Mouse (Mus musculus): ENCODE measurements around the gene Trim80. TPM values are rescaled to one million over a fixed set of nuclear protein-coding genes. Genes with fewer than 3 reads are reported as not detected.
"Not testable (repeated sequence)": the region's sequence is repeated elsewhere in the genome, so short reads cannot be mapped to it uniquely, and the experiment has no call there.

Trim80 gene
- polyA plus RNA-seq, 1 experiment from 2014 or later, result not detected

- Histone ChIP-seq H3K36me3 (no peaks in the 10 kb centered on the region), H3K4me3 (no peak overlapping the region), H3K9me3 (replicated peaks) (no peaks in the 10 kb centered on the region), H3K4me1 (replicated peaks) (peaks cover 31% of the 10 kb centered on the region), H3K4me2 (no peak overlapping the region), H3K9ac (no peak overlapping the region), H3K27ac (no peak overlapping the region), H3K27me3 (no peaks in the 10 kb centered on the region)
- 83% methylated on average over 7 of the region's 7 CpGs for WGBS
- ATAC-seq (replicated peaks; ENCODE audit: insufficient number of reproducible peaks, insufficient read depth, low FRiP score, low read depth), result no peak
These were observed 9.8 kb downstream of the Trim80 start for GRCm38 (mm10) chr11:115450176-115450575.

GRCm38 (mm10) chr11:115451781-115452241 is 11.5 kb downstream of the Trim80 start:
- H3K4me2 ChIP-seq, result no peak overlapping the region
- no peak for ATAC-seq (replicated peaks; ENCODE audit: insufficient number of reproducible peaks, insufficient read depth, low FRiP score, low read depth)
- no peak overlapping the region for H3K9ac ChIP-seq
- no peak overlapping the region for H3K4me3 ChIP-seq
- H3K27me3 ChIP-seq, result no peaks in the 10 kb centered on the region
- no peaks in the 10 kb centered on the region for H3K9me3 ChIP-seq (replicated peaks)
- H3K27ac ChIP-seq, result peak overlapping the region; percentile 31; the same call in 1 of the 2 replicates
- WGBS, result 83% methylated on average over 8 of the region's 8 CpGs
- H3K4me1 ChIP-seq (replicated peaks), result peaks cover 24% of the 10 kb centered on the region
- no peaks in the 10 kb centered on the region for H3K36me3 ChIP-seq

- Histone ChIP-seq H3K27ac (peak overlapping the region; percentile 31; the same call in 1 of the 2 replicates), H3K36me3 (no peaks in the 10 kb centered on the region), H3K9me3 (replicated peaks) (no peaks in the 10 kb centered on the region), H3K27me3 (no peaks in the 10 kb centered on the region), H3K9ac (no peak overlapping the region), H3K4me3 (no peak overlapping the region), H3K4me1 (replicated peaks) (peaks cover 23% of the 10 kb centered on the region), H3K4me2 (no peak overlapping the region)
- ATAC-seq (replicated peaks; ENCODE audit: insufficient number of reproducible peaks, insufficient read depth, low FRiP score, low read depth), result no peak
- WGBS, result 78% methylated on average over 7 of the region's 7 CpGs
These were observed 12.0 kb downstream of the Trim80 start for GRCm38 (mm10) chr11:115452281-115452860.

- WGBS, result 53% methylated on average over 4 of the region's 4 CpGs
- no peak overlapping the region for H3K4me2 ChIP-seq
- H3K9ac ChIP-seq, result no peak overlapping the region
- H3K4me3 ChIP-seq, result no peak overlapping the region
- no peaks in the 10 kb centered on the region for H3K9me3 ChIP-seq (replicated peaks)
- no peaks in the 10 kb centered on the region for H3K36me3 ChIP-seq
- H3K27ac ChIP-seq, result no peak overlapping the region
- H3K27me3 ChIP-seq, result no peaks in the 10 kb centered on the region
- H3K4me1 ChIP-seq (replicated peaks), result peaks cover 20% of the 10 kb centered on the region
- no peak for ATAC-seq (replicated peaks; ENCODE audit: insufficient number of reproducible peaks, insufficient read depth, low FRiP score, low read depth)
These were observed 13.0 kb downstream of the Trim80 start for GRCm38 (mm10) chr11:115453306-115453705.

- H3K4me3 ChIP-seq; H3K36me3 ChIP-seq; H3K9ac ChIP-seq; ATAC-seq (replicated peaks; ENCODE audit: insufficient number of reproducible peaks, insufficient read depth, low FRiP score, low read depth); H3K4me2 ChIP-seq; H3K27ac ChIP-seq; H3K9me3 ChIP-seq (replicated peaks); H3K27me3 ChIP-seq: not testable (repeated sequence)
- H3K4me1 ChIP-seq (replicated peaks), result peaks cover 12% of the 10 kb centered on the region
- WGBS, result 80% methylated on average over 6 of the region's 6 CpGs
These were observed 14.5 kb downstream of the Trim80 start for GRCm38 (mm10) chr11:115454822-115455221.

GRCm38 (mm10) chr11:115455619-115456018 is 15.3 kb downstream of the Trim80 start:
- WGBS, result 87% methylated on average over 15 of the region's 15 CpGs
- no peak overlapping the region for H3K9ac ChIP-seq
- H3K4me2 ChIP-seq, result no peak overlapping the region
- H3K27ac ChIP-seq, result no peak overlapping the region
- no peaks in the 10 kb centered on the region for H3K36me3 ChIP-seq
- peaks cover 12% of the 10 kb centered on the region for H3K4me1 ChIP-seq (replicated peaks)
- H3K27me3 ChIP-seq, result no peaks in the 10 kb centered on the region
- no peaks in the 10 kb centered on the region for H3K9me3 ChIP-seq (replicated peaks)
- no peak overlapping the region for H3K4me3 ChIP-seq
- no peak for ATAC-seq (replicated peaks; ENCODE audit: insufficient number of reproducible peaks, insufficient read depth, low FRiP score, low read depth)

- no peak for ATAC-seq (replicated peaks; ENCODE audit: insufficient number of reproducible peaks, insufficient read depth, low FRiP score, low read depth)
- WGBS, result 87% methylated on average over 5 of the region's 5 CpGs
- no peak overlapping the region for H3K27ac ChIP-seq
These were observed 15.8 kb downstream of the Trim80 start for GRCm38 (mm10) chr11:115456182-115456581.

GRCm38 (mm10) chr11:115457405-115457804 is 17.1 kb downstream of the Trim80 start:
- no peaks in the 10 kb centered on the region for H3K36me3 ChIP-seq
- no peak overlapping the region for H3K4me2 ChIP-seq
- H3K4me1 ChIP-seq (replicated peaks), result peaks cover 12% of the 10 kb centered on the region
- no peak overlapping the region for H3K9ac ChIP-seq
- H3K9me3 ChIP-seq (replicated peaks), result no peaks in the 10 kb centered on the region
- H3K4me3 ChIP-seq, result no peak overlapping the region
- no peaks in the 10 kb centered on the region; the same call in 1 of the 2 replicates for H3K27me3 ChIP-seq
- H3K27ac ChIP-seq, result peak overlapping the region; percentile 38; the same call in 1 of the 2 replicates
- WGBS, result 18% methylated on average over 6 of the region's 6 CpGs
- ATAC-seq (replicated peaks; ENCODE audit: insufficient number of reproducible peaks, insufficient read depth, low FRiP score, low read depth), result 0 out of 2 replicates have a peak, but pooled peaks have one; percentile 29

More at GRCm38 (mm10) chr11:115456182-115456581, 15.8 kb downstream of the Trim80 start:
- no peak overlapping the region for H3K9ac ChIP-seq
- H3K4me3 ChIP-seq, result no peak overlapping the region
- peaks cover 12% of the 10 kb centered on the region for H3K4me1 ChIP-seq (replicated peaks)
- no peaks in the 10 kb centered on the region for H3K9me3 ChIP-seq (replicated peaks)
- no peaks in the 10 kb centered on the region for H3K36me3 ChIP-seq
- no peak overlapping the region for H3K4me2 ChIP-seq
- H3K27me3 ChIP-seq, result no peaks in the 10 kb centered on the region

- H3K4me2 ChIP-seq, result no peak overlapping the region
- WGBS, result 36% methylated on average over 8 of the region's 8 CpGs
- H3K4me1 ChIP-seq (replicated peaks), result peaks cover 15% of the 10 kb centered on the region
- no peak overlapping the region for H3K9ac ChIP-seq
- no peak overlapping the region for H3K4me3 ChIP-seq
- no peak for ATAC-seq (replicated peaks; ENCODE audit: insufficient number of reproducible peaks, insufficient read depth, low FRiP score, low read depth)
- H3K27ac ChIP-seq, result no peak overlapping the region
- H3K36me3 ChIP-seq, result no peaks in the 10 kb centered on the region
- H3K27me3 ChIP-seq, result no peaks in the 10 kb centered on the region; the same call in 1 of the 2 replicates
- no peaks in the 10 kb centered on the region for H3K9me3 ChIP-seq (replicated peaks)
These were observed 20.6 kb downstream of the Trim80 start for GRCm38 (mm10) chr11:115460976-115461375.

GRCm38 (mm10) chr11:115461846-115462242 is 21.5 kb downstream of the Trim80 start:
- no peaks in the 10 kb centered on the region for H3K36me3 ChIP-seq
- peaks cover 16% of the 10 kb centered on the region for H3K4me1 ChIP-seq (replicated peaks)
- no peak overlapping the region for H3K4me2 ChIP-seq
- no peak overlapping the region for H3K27ac ChIP-seq
- no peaks in the 10 kb centered on the region for H3K9me3 ChIP-seq (replicated peaks)
- 76% methylated on average over 5 of the region's 5 CpGs for WGBS
- ATAC-seq (replicated peaks; ENCODE audit: insufficient number of reproducible peaks, insufficient read depth, low FRiP score, low read depth), result no peak
- H3K4me3 ChIP-seq, result no peak overlapping the region
- no peaks in the 10 kb centered on the region; the same call in 1 of the 2 replicates for H3K27me3 ChIP-seq
- no peak overlapping the region for H3K9ac ChIP-seq

GRCm38 (mm10) chr11:115462243-115462891 is 22.0 kb downstream of the Trim80 start, which contains the start of gene Slc16a5:
Slc16a5 (plus strand) TSS chr11:115462474.
- H3K4me3 ChIP-seq, result peak within 1 kb of the TSS; percentile 5; the same call in 1 of the 2 replicates
- H3K9ac ChIP-seq, result no peak within 1 kb of the TSS
- ATAC-seq (replicated peaks; ENCODE audit: insufficient number of reproducible peaks, insufficient read depth, low FRiP score, low read depth), result no peak
- no peaks in the 10 kb centered on the region for H3K9me3 ChIP-seq (replicated peaks)
- H3K4me2 ChIP-seq, result no peak within 1 kb of the TSS; the same call in 1 of the 2 replicates
- no peaks in the 10 kb centered on the region for H3K36me3 ChIP-seq
- no peaks in the 10 kb centered on the region; the same call in 1 of the 2 replicates for H3K27me3 ChIP-seq
- H3K27ac ChIP-seq, result 0 out of 2 replicates have a peak within 1 kb of the TSS, but pooled peaks have one; percentile 31
- H3K4me1 ChIP-seq (replicated peaks), result peaks cover 13% of the 10 kb centered on the region
- 70% methylated on average over 16 of the region's 16 CpGs for WGBS

All from heart, embryonic 15.5 days (tissue).